Mouse (Mus musculus): Measurements from ENCODE around the gene Prh1. TPM values are rescaled to one million over a fixed set of nuclear protein-coding genes. Genes with fewer than 3 reads are reported as not detected.
"Not testable (repeated sequence)": the region's sequence is repeated elsewhere in the genome, so short reads cannot be mapped to it uniquely, and the experiment has no call there.

Gene Prh1
- not detected for total RNA-seq (2021)

GRCm38 (mm10) chr6:132569509-132569908, at the start of gene Prh1:
Prh1 (plus strand) TSS chr6:132569809.
- intact Hi-C loops (cut with DNase I); DNase-seq (ENCODE audit: extremely low spot score in 1 of 2, low spot score in 2 of 2): not testable (repeated sequence)

- intact Hi-C loops (cut with DNase I), result not testable (repeated sequence)
These were observed 26.0 kb downstream of the Prh1 start, which contains the start of gene Prp2 for GRCm38 (mm10) chr6:132595613-132596012. Prp2 (plus strand) TSS chr6:132595913.

More at GRCm38 (mm10) chr6:132595613-132596012, 26.0 kb downstream of the Prh1 start, which contains the start of gene Prp2:
- DNase-seq (ENCODE audit: extremely low spot score in 1 of 2, low spot score in 2 of 2), result not testable (repeated sequence)

Other genes starting within 250 kb of the Prh1 start
- gene Gm8882, start 205.7 kb upstream of the Prh1 start, total RNA-seq (2021), result not detected
- gene Prp2, start 26.1 kb downstream of the Prh1 start, total RNA-seq (2021), result not detected
- not detected for gene A630073D07Rik, start 81.7 kb downstream of the Prh1 start, total RNA-seq (2021)
- gene Tas2r120, start 87.1 kb downstream of the Prh1 start, total RNA-seq (2021), result not detected
- gene Tas2r121, start 131.2 kb downstream of the Prh1 start, total RNA-seq (2021), result not detected
- not detected for gene Tas2r122, start 142.1 kb downstream of the Prh1 start, total RNA-seq (2021)
- not detected for gene Tas2r115, start 168.2 kb downstream of the Prh1 start, total RNA-seq (2021)
- not detected for gene Tas2r124, start 184.9 kb downstream of the Prh1 start, total RNA-seq (2021)
- not detected for gene Tas2r102, start 192.3 kb downstream of the Prh1 start, total RNA-seq (2021)
- not detected for gene Tas2r136, start 208.4 kb downstream of the Prh1 start, total RNA-seq (2021)
- not detected for gene Tas2r117, start 233.0 kb downstream of the Prh1 start, total RNA-seq (2021)

Data from left cerebral cortex, postnatal 10 days (tissue).